Mouse (Mus musculus) left cerebral cortex, postnatal 36 days (tissue): Measurements from ENCODE around the gene Lrrc19. TPM values are rescaled to one million over a fixed set of nuclear protein-coding genes. Genes with fewer than 3 reads are reported as not detected.

Source experiments
- DNase-seq, 2 experiments: peaks; one replicate each; pipeline ENCODE4 v3.0.0; 2021 to 2022; ENCODE audit warnings: low spot score in 2 of 2, mixed read lengths in 1 of 2
- intact Hi-C: fragments of 180-260 bp; cut with DNase I; formaldehyde crosslinking; loops from one replicate; pipeline ENCODE4 v1.15.1; 2025
- microRNA-seq: library from miRNA; unstranded; fragments of <30 nt; microRNA quantifications from one replicate; pipeline ENCODE4 v1.2.0, GENCODE M21; 2022
- total RNA-seq, 2 experiments: library from RNA; stranded (reverse); gene quantifications; 2 replicates each; pipeline ENCODE4 v1.2.3; 2021

Gene Lrrc19
- total RNA-seq, 2 experiments from 2014 or later = not detected

- DNase-seq = no peak
Measured at GRCm38 (mm10) chr4:94601395-94601794, 48.5 kb downstream of the Lrrc19 start.

DNA sequence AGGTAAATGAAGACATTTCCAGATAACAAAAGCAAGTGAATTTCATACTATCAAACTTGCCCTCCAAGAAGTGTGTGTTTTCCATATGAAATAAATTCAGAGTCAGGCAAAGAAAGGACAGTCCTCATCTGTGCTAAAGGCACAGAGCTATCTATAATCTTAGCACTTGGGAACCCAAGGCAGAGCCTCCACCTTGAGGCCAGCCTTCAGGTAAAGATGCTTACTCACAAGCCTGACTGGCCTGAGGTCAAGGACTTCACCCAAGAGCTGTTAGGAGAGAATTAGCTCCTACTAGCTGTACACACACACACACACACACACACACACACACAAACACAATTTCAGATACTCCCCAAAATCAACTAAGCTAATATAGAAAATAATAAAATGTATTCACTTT is 57.2 kb downstream of the Lrrc19 start:
- intact Hi-C loops = no loop called here
- DNase-seq = no peak

More at GRCm38 (mm10) chr4:94601395-94601794, 48.5 kb downstream of the Lrrc19 start:
- intact Hi-C loops = no loop called here

- no peak for DNase-seq
Measured at GRCm38 (mm10) chr4:94591765-94592381, 58.1 kb downstream of the Lrrc19 start.

More at GRCm38 (mm10) chr4:94591765-94592381, 58.1 kb downstream of the Lrrc19 start:
- intact Hi-C loops = no loop called here

Small RNAs within 50 kb of the gene (microRNA-seq; reads per million reads assigned to microRNA genes)
- gene Mir872 = 996 reads per million, percentile 78 among the genes with 10 or more reads in this experiment

Other genes with a start within 250 kb of the Lrrc19 start
- gene Gm10306, start 93.6 kb downstream of the Lrrc19 start, total RNA-seq = under 1 TPM in 1 of 2 experiments, not detected in 1; 0.67 TPM
- gene Caap1, start 93.3 kb downstream of the Lrrc19 start, total RNA-seq = 10 to 100 TPM in 1 of 2 experiments, 1 to 10 TPM in 1; 8.8 to 11.0 TPM
- gene Plaa, start 46.9 kb downstream of the Lrrc19 start, total RNA-seq = 10 to 100 TPM; 41.9 to 50.9 TPM
- 10 to 100 TPM; 19.6 to 24.4 TPM for gene Ift74, start 35.7 kb downstream of the Lrrc19 start, total RNA-seq
- gene Tek, start 89.1 kb upstream of the Lrrc19 start, total RNA-seq = 1 to 10 TPM; 8.3 to 8.7 TPM